ENCODE assay signal across 27 mouse cellular contexts in genomic region chr11:44656916-44657315, GRCm38 (mm10). TPM values are rescaled to one million over a fixed set of nuclear protein-coding genes. Genes with fewer than 3 reads are reported as not detected.
DNase-seq lines count a peak whose midpoint lies in the region; ATAC-seq lines count a peak whose summit lies in the region.
"Had no signal": no experiment of that assay in that cellular context is flagged by ENCODE, and none has a peak within 500 bp of the region (broad histone marks: within the 10 kb centered on the region; RNA-seq: fewer than 3 reads in every experiment).

No protein-coding gene starts in this region.

- no peak overlapping the region for H3K9ac ChIP-seq in hindbrain, embryonic 11.5 days (ENCODE audit: low read depth, low read length)
- no peak overlapping the region for H3K9ac ChIP-seq in hindbrain, embryonic 14.5 days
- no peak overlapping the region for H3K9ac ChIP-seq in neural tube, embryonic 12.5 days
- no peak overlapping the region for H3K9ac ChIP-seq in forebrain, embryonic 16.5 days (replicated peaks; ENCODE audit: low read depth, low read length)
- H3K9ac ChIP-seq: embryonic facial prominence, embryonic 15.5 days; hindbrain, embryonic 15.5 days; limb, embryonic 15.5 days; liver, embryonic 14.5 days; lung, embryonic 15.5 days had no signal

- H3K27me3 ChIP-seq in hindbrain, embryonic 11.5 days (ENCODE audit: control insufficient read depth, insufficient read depth, low read length), result no peaks in the 10 kb centered on the region
- no peaks in the 10 kb centered on the region for H3K27me3 ChIP-seq in hindbrain, embryonic 14.5 days (ENCODE audit: control insufficient read depth, insufficient read depth, low read length)
- no peaks in the 10 kb centered on the region for H3K27me3 ChIP-seq in neural tube, embryonic 12.5 days (replicated peaks)
- peaks cover 53% of the 10 kb centered on the region for H3K27me3 ChIP-seq in forebrain, embryonic 16.5 days (replicated peaks; ENCODE audit: control insufficient read depth, insufficient read depth, low read length)
- H3K27me3 ChIP-seq: embryonic facial prominence, embryonic 15.5 days; hindbrain, embryonic 15.5 days; limb, embryonic 15.5 days; lung, embryonic 15.5 days; megakaryocyte, embryonic 14.5 days had no signal

- no peaks in the 10 kb centered on the region for H3K36me3 ChIP-seq in hindbrain, embryonic 11.5 days (ENCODE audit: control insufficient read depth, insufficient read depth, low read length)
- no peaks in the 10 kb centered on the region for H3K36me3 ChIP-seq in hindbrain, embryonic 14.5 days (replicated peaks; ENCODE audit: control insufficient read depth, insufficient read depth)
- no peaks in the 10 kb centered on the region for H3K36me3 ChIP-seq in neural tube, embryonic 12.5 days
- H3K36me3 ChIP-seq in forebrain, embryonic 16.5 days (ENCODE audit: control insufficient read depth, insufficient read depth), result no peaks in the 10 kb centered on the region
- H3K36me3 ChIP-seq: embryonic facial prominence, embryonic 15.5 days; hindbrain, embryonic 15.5 days; limb, embryonic 15.5 days; lung, embryonic 15.5 days had no signal

- no peak overlapping the region for H3K4me2 ChIP-seq in hindbrain, embryonic 11.5 days (replicated peaks; ENCODE audit: low read depth, low read length)
- H3K4me2 ChIP-seq in hindbrain, embryonic 14.5 days (replicated peaks), result no peak overlapping the region
- no peak overlapping the region for H3K4me2 ChIP-seq in neural tube, embryonic 12.5 days (replicated peaks)
- no peak overlapping the region for H3K4me2 ChIP-seq in forebrain, embryonic 16.5 days (ENCODE audit: low read length)
- H3K4me2 ChIP-seq: embryonic facial prominence, embryonic 15.5 days; heart, embryonic 11.5 days; hindbrain, embryonic 15.5 days; limb, embryonic 15.5 days; lung, embryonic 15.5 days had no signal

- H3K27ac ChIP-seq in hindbrain, embryonic 11.5 days (ENCODE audit: low read depth, low read length), result no peak overlapping the region
- no peak overlapping the region for H3K27ac ChIP-seq in hindbrain, embryonic 14.5 days
- no peak overlapping the region for H3K27ac ChIP-seq in neural tube, embryonic 12.5 days
- H3K27ac ChIP-seq in brown adipose tissue, adult 24 weeks (replicated peaks; ENCODE audit: low read depth, low read length), result 0 out of 2 replicates have a peak overlapping the region, but pooled peaks have one; percentile 57
- H3K27ac ChIP-seq in forebrain, embryonic 16.5 days (ENCODE audit: low read length), result no peak overlapping the region
- H3K27ac ChIP-seq: embryonic facial prominence, embryonic 15.5 days; hindbrain, embryonic 15.5 days; limb, embryonic 15.5 days; liver, embryonic 14.5 days; lung, embryonic 15.5 days had no signal

- peaks cover 9% of the 10 kb centered on the region for H3K4me1 ChIP-seq in hindbrain, embryonic 11.5 days (replicated peaks; ENCODE audit: control insufficient read depth, insufficient read depth, low read length)
- peaks cover 42% of the 10 kb centered on the region for H3K4me1 ChIP-seq in hindbrain, embryonic 14.5 days (replicated peaks; ENCODE audit: control insufficient read depth, insufficient read depth, low read length)
- peaks cover 35% of the 10 kb centered on the region for H3K4me1 ChIP-seq in neural tube, embryonic 12.5 days
- peaks cover 21% of the 10 kb centered on the region for H3K4me1 ChIP-seq in brown adipose tissue, adult 24 weeks (ENCODE audit: control insufficient read depth, insufficient read depth, insufficient read length, low read length)
- H3K4me1 ChIP-seq in forebrain, embryonic 16.5 days (replicated peaks; ENCODE audit: control insufficient read depth, insufficient read depth, low read length), result no peaks in the 10 kb centered on the region
- H3K4me1 ChIP-seq: lung, embryonic 15.5 days; megakaryocyte, embryonic 14.5 days had no signal

- peak; percentile 69 for DNase-seq in hindbrain, embryonic 11.5 days (ENCODE audit: low spot score)
- DNase-seq in hindbrain, embryonic 14.5 days (ENCODE audit: low spot score), result no peak
- no peak for DNase-seq in neural tube, embryonic 10.5 days (ENCODE audit: extremely low spot score, low spot score)
- no peak for DNase-seq in cerebellum, adult 9-11 months
- DNase-seq in testis, postnatal 14 days (ENCODE audit: low spot score), result no peak
- DNase-seq: adrenal gland, postnatal 14 days; cerebellum, adult 11 months; cerebellum, postnatal 14 days; gastrocnemius, postnatal 14 days; kidney, adult 9 months; kidney, postnatal 14 days; left cerebral cortex, postnatal 4 days; lung, postnatal 36 days; right cerebral cortex, postnatal 14 days; spleen, adult 18-20 months; thymus, postnatal 25 days had no signal

- H3K4me3 ChIP-seq in hindbrain, embryonic 11.5 days (ENCODE audit: low read depth, low read length), result no peak overlapping the region
- no peak overlapping the region for H3K4me3 ChIP-seq in hindbrain, embryonic 14.5 days (replicated peaks; ENCODE audit: low read length)
- H3K4me3 ChIP-seq in neural tube, embryonic 12.5 days, result no peak overlapping the region
- H3K4me3 ChIP-seq in brown adipose tissue, adult 24 weeks (ENCODE audit: insufficient read depth, low read depth, low read length), result no peak overlapping the region
- no peak overlapping the region for H3K4me3 ChIP-seq in forebrain, embryonic 16.5 days (replicated peaks; ENCODE audit: low read length)
- H3K4me3 ChIP-seq: embryonic facial prominence, embryonic 15.5 days; hindbrain, embryonic 15.5 days; limb, embryonic 15.5 days; lung, embryonic 15.5 days; megakaryocyte, embryonic 14.5 days had no signal

- H3K9me3 ChIP-seq in hindbrain, embryonic 11.5 days (ENCODE audit: control insufficient read depth, low read length), result no peaks in the 10 kb centered on the region
- H3K9me3 ChIP-seq in hindbrain, embryonic 14.5 days (ENCODE audit: control insufficient read depth, low read length), result no peaks in the 10 kb centered on the region
- no peaks in the 10 kb centered on the region for H3K9me3 ChIP-seq in neural tube, embryonic 12.5 days
- H3K9me3 ChIP-seq in forebrain, embryonic 16.5 days (ENCODE audit: control insufficient read depth, low read length), result no peaks in the 10 kb centered on the region
- H3K9me3 ChIP-seq: embryonic facial prominence, embryonic 15.5 days; hindbrain, embryonic 15.5 days; limb, embryonic 15.5 days; lung, embryonic 15.5 days; megakaryocyte, embryonic 14.5 days had no signal

- peak; percentile 72; the same call in 1 of the 2 replicates for ATAC-seq in hindbrain, embryonic 11.5 days (ENCODE audit: low FRiP score)
- ATAC-seq in hindbrain, embryonic 14.5 days (ENCODE audit: low FRiP score), result no peak
- 0 out of 2 replicates have a peak, but pooled peaks have one; percentile 38 for ATAC-seq in neural tube, embryonic 12.5 days (ENCODE audit: low FRiP score, low read depth)
- peak; percentile 58 for ATAC-seq in forebrain, embryonic 16.5 days
- ATAC-seq: intestine, embryonic 16.5 days had no signal

RNA-seq across cellular contexts. Expression of gene Ebf1, which starts 39.8 kb away (rescaled TPM):
- polyA plus RNA-seq in hindbrain, embryonic 11.5 days (2014; fragmentation: Nextera tagmentation; extraction: Ambion mirVana), result 102 and 111 TPM in 2 replicates
- polyA plus RNA-seq in hindbrain, embryonic 14.5 days (2014; fragmentation: Nextera tagmentation; extraction: Ambion mirVana), result 123 TPM in 2 replicates
- 109 and 112 TPM in 2 replicates for polyA plus RNA-seq in neural tube, embryonic 12.5 days (2016; fragmentation: Nextera tagmentation; extraction: Ambion mirVana)
- 35.3 and 38.8 TPM in 2 replicates for polyA plus RNA-seq in brown adipose tissue, adult 24 weeks (2012; ENCODE audit: insufficient read depth, insufficient read length, missing spikeins)
- 33.9 and 43.7 TPM in 2 replicates for polyA plus RNA-seq in forebrain, embryonic 16.5 days (2015; fragmentation: Nextera tagmentation; extraction: Ambion mirVana)
